Mouse (Mus musculus): ENCODE data around the gene Akap5.

Gene Akap5

GRCm38 (mm10) chr12:76311227-76311626 lies 13.5 kb upstream of the Akap5 start:
- DNase-seq (ENCODE audit: low spot score): no peak

- DNase-seq (ENCODE audit: low spot score): no peak
These were observed 12.7 kb upstream of the Akap5 start for GRCm38 (mm10) chr12:76311951-76312350.

GRCm38 (mm10) chr12:76318282-76319212 lies 6.1 kb upstream of the Akap5 start:
- DNase-seq (ENCODE audit: low spot score): peak; percentile 45

- no peak for DNase-seq (ENCODE audit: low spot score)
These were observed 1.9 kb downstream of the Akap5 start for GRCm38 (mm10) chr12:76326437-76327220.

GRCm38 (mm10) chr12:76328567-76329354 lies 4.1 kb downstream of the Akap5 start:
- DNase-seq (ENCODE audit: low spot score): no peak

GRCm38 (mm10) chr12:76333688-76334087 lies 9.0 kb downstream of the Akap5 start:
- no peak for DNase-seq (ENCODE audit: low spot score)

- no peak for DNase-seq (ENCODE audit: low spot score)
These were observed 10.9 kb downstream of the Akap5 start for GRCm38 (mm10) chr12:76335641-76336040.

- DNase-seq (ENCODE audit: low spot score): no peak
These were observed 11.6 kb downstream of the Akap5 start for GRCm38 (mm10) chr12:76336111-76336965.

GRCm38 (mm10) chr12:76341080-76341479 lies 16.4 kb downstream of the Akap5 start:
- DNase-seq (ENCODE audit: low spot score): peak; percentile 84

- DNase-seq (ENCODE audit: low spot score): no peak
These were observed 21.2 kb downstream of the Akap5 start for GRCm38 (mm10) chr12:76345759-76346455.

GRCm38 (mm10) chr12:76349680-76350220 lies 25.1 kb downstream of the Akap5 start:
- DNase-seq (ENCODE audit: low spot score): no peak

- DNase-seq (ENCODE audit: low spot score): no peak
These were observed 36.2 kb downstream of the Akap5 start for GRCm38 (mm10) chr12:76360868-76361267.

GRCm38 (mm10) chr12:76361405-76362302 lies 37.0 kb downstream of the Akap5 start:
- DNase-seq (ENCODE audit: low spot score): no peak

- DNase-seq (ENCODE audit: low spot score): no peak
These were observed 37.6 kb downstream of the Akap5 start for GRCm38 (mm10) chr12:76362303-76362676.

- DNase-seq (ENCODE audit: low spot score): no peak
These were observed 41.6 kb downstream of the Akap5 start for GRCm38 (mm10) chr12:76366276-76366675.

GRCm38 (mm10) chr12:76367096-76367995 lies 42.7 kb downstream of the Akap5 start:
- DNase-seq (ENCODE audit: low spot score): no peak

- DNase-seq (ENCODE audit: low spot score): no peak
These were observed 43.6 kb downstream of the Akap5 start for GRCm38 (mm10) chr12:76368201-76368789.

GRCm38 (mm10) chr12:76368790-76369205 lies 44.1 kb downstream of the Akap5 start:
- DNase-seq (ENCODE audit: low spot score): no peak
